Mouse (Mus musculus) C2C12 (cell line): ENCODE data around the gene Uchl4. TPM values are rescaled to one million over a fixed set of nuclear protein-coding genes. Genes with fewer than 3 reads are reported as not detected.

ENCODE experiments used
- H3K27me3 ChIP-seq: one replicate; pipeline ENCODE4 v1.6.1; 2011; ENCODE audit not compliant: control insufficient read depth, insufficient read depth, insufficient read length
- H3K36me3 ChIP-seq: one replicate; pipeline ENCODE4 v1.6.1; 2011; ENCODE audit not compliant: control insufficient read depth, insufficient read depth
- H3K4me3 ChIP-seq: one replicate; pipeline ENCODE4 v1.5.1; 2011; ENCODE audit warnings: mild to moderate bottlenecking, control low read depth; ENCODE audit not compliant: poor library complexity, insufficient read depth, severe bottlenecking
- H3K79me2 ChIP-seq: one replicate; pipeline ENCODE4 v1.6.1; 2011; ENCODE audit not compliant: control insufficient read depth, insufficient read depth
- H3K79me3 ChIP-seq: one replicate; pipeline ENCODE4 v1.6.1; 2011; ENCODE audit warnings: low read depth, control low read depth
- H3ac ChIP-seq: one replicate; pipeline ENCODE3; 2011; ENCODE audit warnings: low read depth; ENCODE audit not compliant: control insufficient read depth, insufficient read length
- CEBPB ChIP-seq: IDR thresholded peaks from one replicate; pipeline ENCODE4 v1.6.1; 2011; ENCODE audit warnings: low read depth, mild to moderate bottlenecking, control low read depth, moderate library complexity
- CTCF ChIP-seq: IDR thresholded peaks from one replicate; pipeline ENCODE4 v1.5.1; 2011; ENCODE audit not compliant: control insufficient read depth, insufficient read depth, insufficient read length
- FOSL1 ChIP-seq: IDR thresholded peaks from one replicate; pipeline ENCODE4 v1.8.0; 2011; ENCODE audit warnings: mild to moderate bottlenecking, low read length; ENCODE audit not compliant: poor library complexity, insufficient read depth, severe bottlenecking
- MAX ChIP-seq: IDR thresholded peaks from one replicate; pipeline ENCODE4 v1.6.1; 2011; ENCODE audit warnings: mild to moderate bottlenecking, control low read depth
- MYOD1 ChIP-seq: IDR thresholded peaks from one replicate; pipeline ENCODE4 v1.6.1; 2011; ENCODE audit warnings: low read depth; ENCODE audit not compliant: control insufficient read depth, insufficient read length
- MYOG ChIP-seq: IDR thresholded peaks from one replicate; pipeline ENCODE4 v1.6.1; 2011; ENCODE audit not compliant: control insufficient read depth, insufficient read length; ENCODE audit errors: extremely low read depth
- USF1 ChIP-seq: IDR thresholded peaks from one replicate; pipeline ENCODE4 v1.6.1; 2011; ENCODE audit warnings: low read depth, mild to moderate bottlenecking, control low read depth, moderate library complexity
- polyA plus RNA-seq: library from polyadenylated mRNA; unstranded; fragments of >200 nt; fragmentation: generic; extraction: Trizol; gene quantifications from one replicate; pipeline ENCODE4 v1.2.1, GENCODE M21; 2012; ENCODE audit warnings: missing spikeins

The Uchl4 gene
- polyA plus RNA-seq, 1 experiment = 0.42 TPM

- H3K79me2 ChIP-seq = peaks cover 56% of the 10 kb centered on the region
- H3K79me3 ChIP-seq = peaks cover 8% of the 10 kb centered on the region
- TF ChIP-seq MAX (no peak), FOSL1 (no peak), USF1 (no peak), MYOD1 (no peak), MYOG (no peak), CTCF (no peak), CEBPB (no peak)
- H3ac ChIP-seq = no peak overlapping the region
- H3K36me3 ChIP-seq = no peaks in the 10 kb centered on the region
- no peak overlapping the region for H3K4me3 ChIP-seq
- no peaks in the 10 kb centered on the region for H3K27me3 ChIP-seq
Observed at GRCm38 (mm10) chr9:64222098-64222497, 12.9 kb upstream of the Uchl4 start.

DNA sequence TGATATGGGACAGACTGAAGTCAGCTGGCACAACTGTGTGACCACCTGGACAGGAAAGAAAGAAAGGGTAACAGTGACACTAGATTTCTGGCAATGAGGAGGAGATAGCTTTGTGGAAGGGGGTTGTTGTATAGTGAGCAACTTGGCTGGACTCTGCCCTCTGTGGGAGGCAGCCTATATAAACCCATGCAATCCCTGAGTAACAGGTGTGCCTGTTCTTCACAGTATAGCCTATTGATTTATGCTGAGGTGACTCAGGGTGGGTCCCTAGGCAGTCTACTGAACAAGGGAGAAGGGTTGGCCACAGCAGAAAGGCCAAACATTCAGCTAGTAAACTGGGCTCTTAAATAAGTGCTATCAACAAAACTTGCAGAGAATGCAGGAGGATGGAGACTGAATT lies 9.2 kb upstream of the Uchl4 start:
- peaks cover 9% of the 10 kb centered on the region for H3K79me3 ChIP-seq
- no peak overlapping the region for H3K4me3 ChIP-seq
- no peaks in the 10 kb centered on the region for H3K36me3 ChIP-seq
- no peaks in the 10 kb centered on the region for H3K27me3 ChIP-seq
- no peak overlapping the region for H3ac ChIP-seq
- H3K79me2 ChIP-seq = peaks cover 64% of the 10 kb centered on the region
- no peak for TF ChIP-seq FOSL1
- TF ChIP-seq MAX = no peak
- no peak for TF ChIP-seq MYOD1
- no peak for TF ChIP-seq CEBPB
- no peak for TF ChIP-seq MYOG
- no peak for TF ChIP-seq USF1
- no peak for TF ChIP-seq CTCF

GRCm38 (mm10) chr9:64227736-64228135 lies 7.3 kb upstream of the Uchl4 start:
- TF ChIP-seq MYOG (no peak), CEBPB (no peak), MYOD1 (no peak), FOSL1 (no peak), MAX (no peak), USF1 (no peak), CTCF (no peak)
- H3K79me3 ChIP-seq = peaks cover 9% of the 10 kb centered on the region

GRCm38 (mm10) chr9:64228972-64229371 lies 6.0 kb upstream of the Uchl4 start:
- Histone ChIP-seq H3K27me3 (no peaks in the 10 kb centered on the region), H3K79me2 (peaks cover 66% of the 10 kb centered on the region), H3K4me3 (no peak overlapping the region), H3K79me3 (peaks cover 10% of the 10 kb centered on the region), H3ac (no peak overlapping the region), H3K36me3 (no peaks in the 10 kb centered on the region)
- no peak for TF ChIP-seq MYOG
- TF ChIP-seq USF1 = no peak
- no peak for TF ChIP-seq FOSL1
- no peak for TF ChIP-seq MAX
- no peak for TF ChIP-seq CEBPB
- TF ChIP-seq MYOD1 = no peak
- TF ChIP-seq CTCF = no peak

More at GRCm38 (mm10) chr9:64227736-64228135, 7.3 kb upstream of the Uchl4 start:
- Histone ChIP-seq H3K27me3 (no peaks in the 10 kb centered on the region), H3K79me2 (peaks cover 62% of the 10 kb centered on the region), H3ac (no peak overlapping the region), H3K36me3 (no peaks in the 10 kb centered on the region), H3K4me3 (no peak overlapping the region)

DNA sequence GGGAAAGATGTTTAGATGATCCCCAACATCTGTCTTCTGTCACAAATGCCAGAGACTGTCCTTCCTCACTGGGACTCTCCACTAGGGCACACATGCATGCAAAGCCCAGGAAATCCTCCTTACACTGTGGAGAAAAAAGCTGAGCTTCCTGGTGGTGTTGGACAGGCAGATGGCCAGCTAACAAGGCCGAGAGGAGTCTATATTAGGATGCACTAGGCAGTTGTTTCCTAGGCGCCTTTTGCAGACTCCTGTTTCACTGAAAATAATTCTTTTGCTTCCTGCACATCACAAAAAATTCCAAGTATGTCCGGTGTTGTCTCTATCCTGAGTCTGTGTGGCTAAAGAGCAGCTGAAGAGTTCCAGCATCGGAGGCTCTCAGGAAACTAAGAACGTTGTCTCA lies 3.8 kb upstream of the Uchl4 start:
- peaks cover 14% of the 10 kb centered on the region for H3K79me3 ChIP-seq
- H3K27me3 ChIP-seq = no peaks in the 10 kb centered on the region
- peaks cover 69% of the 10 kb centered on the region for H3K79me2 ChIP-seq
- H3K4me3 ChIP-seq = no peak overlapping the region
- no peak for TF ChIP-seq MAX
- TF ChIP-seq CTCF = no peak
- no peak for TF ChIP-seq MYOD1
- no peak for TF ChIP-seq MYOG
- no peak for TF ChIP-seq USF1
- no peak for TF ChIP-seq FOSL1
- no peak for TF ChIP-seq CEBPB
- no peak overlapping the region for H3ac ChIP-seq
- no peaks in the 10 kb centered on the region for H3K36me3 ChIP-seq

GRCm38 (mm10) chr9:64231674-64232073 lies 3.3 kb upstream of the Uchl4 start:
- peaks cover 69% of the 10 kb centered on the region for H3K79me2 ChIP-seq
- H3K27me3 ChIP-seq = no peaks in the 10 kb centered on the region
- no peaks in the 10 kb centered on the region for H3K36me3 ChIP-seq
- H3K79me3 ChIP-seq = peaks cover 14% of the 10 kb centered on the region
- TF ChIP-seq MYOD1 (no peak), MAX (no peak), MYOG (no peak), USF1 (no peak), CTCF (no peak)
- H3K4me3 ChIP-seq = no peak overlapping the region
- no peak overlapping the region for H3ac ChIP-seq
